Mouse (Mus musculus): ENCODE results near the gene Mau2. TPM values are rescaled to one million over a fixed set of nuclear protein-coding genes. Genes with fewer than 3 reads are reported as not detected.
"Not testable (repeated sequence)": the region's sequence is repeated elsewhere in the genome, so short reads cannot be mapped to it uniquely, and the experiment has no call there.

Mau2 gene
- polyA plus RNA-seq, 1 experiment from 2014 or later = 45.8 TPM

DNA sequence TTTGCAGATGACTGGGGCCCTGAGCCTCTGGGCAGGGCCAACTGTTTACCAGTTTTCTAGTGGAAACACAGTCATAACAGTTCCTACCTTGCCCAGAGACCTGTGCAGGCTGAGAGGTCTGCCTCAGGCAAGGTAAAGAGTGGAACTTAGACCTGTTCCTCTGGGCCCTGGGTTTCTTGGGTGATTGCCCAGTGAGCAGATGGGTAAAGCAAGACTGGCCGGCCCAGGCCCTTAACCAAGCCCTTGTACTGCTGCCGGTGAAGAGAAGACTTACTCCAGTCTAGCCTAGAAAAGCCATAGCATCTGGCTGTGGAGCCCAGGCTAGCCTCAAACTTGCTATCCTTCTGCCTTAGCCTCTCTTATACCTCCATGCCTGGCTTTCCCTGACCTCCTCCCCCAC, 39.4 kb upstream of the Mau2 start:
- H3K4me1 ChIP-seq (ENCODE audit: control insufficient read depth, insufficient read depth, low read length) = peaks cover 10% of the 10 kb centered on the region; the same call in 1 of the 2 replicates
- peaks cover 47% of the 10 kb centered on the region for H3K27me3 ChIP-seq (replicated peaks; ENCODE audit: control insufficient read depth, insufficient read depth, low read length)
- H3K4me2 ChIP-seq (ENCODE audit: low read depth, low read length) = no peak overlapping the region
- DNase-seq (ENCODE audit: low spot score) (no peak), ATAC-seq (ENCODE audit: low read depth) (no peak)
- H3K27ac ChIP-seq (replicated peaks; ENCODE audit: low read depth, low read length) = no peak overlapping the region
- no peaks in the 10 kb centered on the region for H3K36me3 ChIP-seq (ENCODE audit: control insufficient read depth, insufficient read depth, low read length)
- H3K9me3 ChIP-seq (ENCODE audit: control insufficient read depth, low read length) = no peaks in the 10 kb centered on the region
- H3K9ac ChIP-seq (ENCODE audit: low read depth, low read length) = no peak overlapping the region
- H3K4me3 ChIP-seq (ENCODE audit: low read depth, low read length) = no peak overlapping the region
- WGBS = 92% methylated on average over 2 of the region's 2 CpGs

DNA sequence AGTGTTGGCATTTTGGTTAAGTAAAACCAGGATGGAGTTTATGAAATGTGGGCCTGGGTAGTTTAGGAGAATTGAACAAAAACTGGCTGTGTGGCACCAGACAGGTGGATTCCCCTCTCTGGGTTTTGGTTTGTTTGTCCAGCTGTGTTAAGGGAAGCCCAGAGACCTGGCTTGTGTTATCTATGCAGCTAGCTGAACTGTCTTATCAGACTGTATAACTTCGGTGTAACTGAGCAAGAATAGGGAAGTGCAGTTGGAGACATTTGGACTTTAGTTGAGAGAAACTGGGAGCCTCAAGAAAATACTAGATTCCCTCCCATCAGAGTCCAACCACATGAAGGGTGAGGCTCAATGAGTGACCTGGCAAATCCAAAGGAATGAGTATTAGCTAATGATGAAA, 31.1 kb upstream of the Mau2 start:
- ATAC-seq (ENCODE audit: low read depth) (no peak), DNase-seq (ENCODE audit: low spot score) (no peak)
- WGBS = 90% methylated on average over 1 of the region's 1 CpGs
- Histone ChIP-seq H3K36me3 (ENCODE audit: control insufficient read depth, insufficient read depth, low read length) (peaks cover 33% of the 10 kb centered on the region), H3K4me2 (ENCODE audit: low read depth, low read length) (no peak overlapping the region), H3K4me1 (ENCODE audit: control insufficient read depth, insufficient read depth, low read length) (no peaks in the 10 kb centered on the region), H3K4me3 (ENCODE audit: low read depth, low read length) (no peak overlapping the region), H3K9me3 (ENCODE audit: control insufficient read depth, low read length) (no peaks in the 10 kb centered on the region), H3K27me3 (replicated peaks; ENCODE audit: control insufficient read depth, insufficient read depth, low read length) (no peaks in the 10 kb centered on the region), H3K9ac (ENCODE audit: low read depth, low read length) (no peak overlapping the region), H3K27ac (replicated peaks; ENCODE audit: low read depth, low read length) (no peak overlapping the region)

DNA sequence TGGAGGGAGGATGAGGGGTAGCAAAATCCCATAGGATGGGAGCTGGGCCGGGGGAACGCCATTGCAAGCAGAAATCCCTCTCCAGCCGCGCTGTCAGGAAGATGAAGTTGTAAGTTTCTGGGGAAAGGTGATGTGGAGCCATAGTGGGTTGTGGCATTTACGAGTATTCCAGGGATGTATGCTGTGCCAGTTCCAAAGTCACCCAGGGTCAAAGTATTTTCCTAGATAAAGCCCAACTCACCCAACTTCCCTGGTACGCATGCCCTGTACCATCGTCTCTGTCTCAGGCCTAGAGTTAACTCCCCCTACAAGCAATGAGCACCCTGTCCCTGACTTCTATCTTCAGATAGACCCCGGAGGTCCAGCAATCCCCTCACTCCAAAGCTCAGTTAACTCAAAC, 30.6 kb upstream of the Mau2 start:
- Histone ChIP-seq H3K4me3 (ENCODE audit: low read depth, low read length) (peak overlapping the region; percentile 19; the same call in 1 of the 2 replicates), H3K9me3 (ENCODE audit: control insufficient read depth, low read length) (no peaks in the 10 kb centered on the region), H3K27ac (replicated peaks; ENCODE audit: low read depth, low read length) (no peak overlapping the region), H3K4me1 (ENCODE audit: control insufficient read depth, insufficient read depth, low read length) (no peaks in the 10 kb centered on the region), H3K27me3 (replicated peaks; ENCODE audit: control insufficient read depth, insufficient read depth, low read length) (no peaks in the 10 kb centered on the region), H3K36me3 (ENCODE audit: control insufficient read depth, insufficient read depth, low read length) (peaks cover 38% of the 10 kb centered on the region), H3K9ac (ENCODE audit: low read depth, low read length) (0 out of 2 replicates have a peak overlapping the region, but pooled peaks have one; percentile 25), H3K4me2 (ENCODE audit: low read depth, low read length) (peak overlapping the region; percentile 49)
- no peak for DNase-seq (ENCODE audit: low spot score)
- no peak for ATAC-seq (ENCODE audit: low read depth)
- 66% methylated on average over 8 of the region's 8 CpGs for WGBS

DNA sequence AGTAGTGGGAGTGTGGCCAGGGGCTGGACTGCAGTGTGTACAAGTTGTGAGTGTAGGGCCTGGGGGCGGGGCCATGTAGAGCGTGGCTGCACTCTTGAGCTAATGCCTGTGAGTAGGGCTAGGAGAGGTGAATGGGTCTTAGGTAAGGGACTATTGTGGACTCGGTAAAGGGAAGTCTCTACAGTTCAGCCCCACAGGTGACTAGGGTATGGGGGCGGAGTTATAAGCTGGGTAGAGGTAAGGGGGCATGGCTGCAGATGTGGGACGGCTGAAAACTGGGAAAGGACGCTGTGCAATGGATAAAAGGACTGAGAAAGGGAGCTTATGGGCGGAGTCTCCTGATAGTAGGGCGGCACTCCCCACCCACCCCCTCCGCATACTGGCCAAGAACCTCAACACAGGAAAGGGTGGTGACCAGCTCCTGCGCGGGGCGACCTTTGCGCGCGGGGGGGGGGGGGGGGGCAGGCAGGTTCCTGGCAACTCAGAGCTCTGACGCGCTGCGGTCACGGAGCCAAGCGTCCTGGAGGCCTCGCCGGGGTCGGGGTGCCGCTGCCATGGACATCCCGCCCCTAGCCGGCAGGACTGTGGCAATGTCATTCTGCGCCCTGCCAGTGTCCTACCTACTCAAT, 30.0 kb upstream of the Mau2 start, which contains the start of gene Tm6sf2:
Tm6sf2 (plus strand) TSS at position 484 of the 629 bp plus-strand sequence.
- Histone ChIP-seq H3K4me2 (ENCODE audit: low read depth, low read length) (peak within 1 kb of the TSS; percentile 49), H3K4me1 (ENCODE audit: control insufficient read depth, insufficient read depth, low read length) (no peaks in the 10 kb centered on the region), H3K27me3 (replicated peaks; ENCODE audit: control insufficient read depth, insufficient read depth, low read length) (no peaks in the 10 kb centered on the region), H3K36me3 (ENCODE audit: control insufficient read depth, insufficient read depth, low read length) (peaks cover 42% of the 10 kb centered on the region), H3K9ac (ENCODE audit: low read depth, low read length) (peak within 1 kb of the TSS; percentile 25; the same call in 1 of the 2 replicates), H3K9me3 (ENCODE audit: control insufficient read depth, low read length) (no peaks in the 10 kb centered on the region), H3K4me3 (ENCODE audit: low read depth, low read length) (peak within 1 kb of the TSS; percentile 19), H3K27ac (replicated peaks; ENCODE audit: low read depth, low read length) (no peak within 1 kb of the TSS)
- WGBS = 16% methylated on average over 21 of the region's 27 CpGs
- DNase-seq (ENCODE audit: low spot score) (no peak), ATAC-seq (ENCODE audit: low read depth) (peak; percentile 53)

DNA sequence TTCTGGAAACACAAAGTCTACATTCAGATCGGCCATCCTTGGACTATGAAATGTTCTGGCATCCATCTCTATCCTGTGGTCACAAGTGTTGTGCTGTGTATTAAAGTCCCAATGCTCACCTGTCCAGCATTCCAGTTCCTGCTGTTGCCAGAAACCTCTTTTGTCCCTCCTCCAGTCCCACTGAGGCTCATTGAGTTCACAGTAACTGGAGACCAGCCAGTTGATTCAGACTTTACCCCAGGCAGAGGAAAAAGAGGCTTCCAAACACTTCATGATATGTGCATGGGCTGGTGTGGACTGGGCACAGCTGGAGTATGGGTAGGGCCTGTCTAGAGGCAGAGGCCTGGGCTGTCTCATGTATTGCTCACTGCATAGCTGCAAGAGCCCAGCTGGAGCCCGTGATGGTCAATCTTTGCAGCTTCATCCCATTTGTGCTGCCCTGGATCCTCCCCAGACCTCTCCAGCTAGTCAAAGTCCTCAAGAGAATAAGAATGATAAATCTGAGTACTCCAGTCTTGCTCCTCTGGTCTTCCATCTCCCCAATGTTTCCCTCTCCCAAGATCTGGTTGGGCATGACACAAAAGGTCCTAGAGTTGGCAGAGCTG, 29.4 kb upstream of the Mau2 start:
- no peak for ATAC-seq (ENCODE audit: low read depth)
- Histone ChIP-seq H3K27ac (replicated peaks; ENCODE audit: low read depth, low read length) (no peak overlapping the region), H3K4me3 (ENCODE audit: low read depth, low read length) (no peak overlapping the region), H3K4me1 (ENCODE audit: control insufficient read depth, insufficient read depth, low read length) (no peaks in the 10 kb centered on the region), H3K4me2 (ENCODE audit: low read depth, low read length) (no peak overlapping the region), H3K27me3 (replicated peaks; ENCODE audit: control insufficient read depth, insufficient read depth, low read length) (no peaks in the 10 kb centered on the region), H3K36me3 (ENCODE audit: control insufficient read depth, insufficient read depth, low read length) (peaks cover 49% of the 10 kb centered on the region), H3K9ac (ENCODE audit: low read depth, low read length) (no peak overlapping the region), H3K9me3 (ENCODE audit: control insufficient read depth, low read length) (no peaks in the 10 kb centered on the region)
- 84% methylated on average over 2 of the region's 2 CpGs for WGBS
- no peak for DNase-seq (ENCODE audit: low spot score)

DNA sequence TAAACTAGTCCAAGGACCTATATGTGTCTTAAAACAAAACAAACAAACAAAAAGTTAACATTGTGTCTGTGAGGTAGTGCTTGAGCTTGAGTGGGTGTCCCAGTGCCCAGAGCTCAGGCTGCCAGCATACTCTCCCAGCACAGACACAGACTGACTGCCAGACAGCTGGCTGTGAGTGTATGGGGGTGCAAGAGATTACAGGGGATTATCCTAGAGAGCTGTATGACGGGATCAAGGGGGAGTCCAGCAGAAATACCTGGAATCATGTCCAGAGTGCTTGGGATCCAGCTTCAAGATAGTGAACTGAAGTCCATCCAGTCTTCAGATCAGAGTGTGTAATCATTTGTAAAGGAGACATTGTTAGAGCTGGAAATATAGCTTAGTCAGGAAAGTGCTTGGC, 15.2 kb upstream of the Mau2 start:
- Histone ChIP-seq H3K36me3 (ENCODE audit: control insufficient read depth, insufficient read depth, low read length) (peaks cover 87% of the 10 kb centered on the region), H3K4me2 (ENCODE audit: low read depth, low read length) (no peak overlapping the region), H3K27ac (replicated peaks; ENCODE audit: low read depth, low read length) (no peak overlapping the region), H3K4me1 (ENCODE audit: control insufficient read depth, insufficient read depth, low read length) (no peaks in the 10 kb centered on the region), H3K9me3 (ENCODE audit: control insufficient read depth, low read length) (no peaks in the 10 kb centered on the region), H3K9ac (ENCODE audit: low read depth, low read length) (no peak overlapping the region), H3K4me3 (ENCODE audit: low read depth, low read length) (no peak overlapping the region), H3K27me3 (replicated peaks; ENCODE audit: control insufficient read depth, insufficient read depth, low read length) (no peaks in the 10 kb centered on the region)
- no peak for DNase-seq (ENCODE audit: low spot score)
- ATAC-seq (ENCODE audit: low read depth) = no peak
- WGBS = 74% methylated on average over 1 of the region's 1 CpGs

DNA sequence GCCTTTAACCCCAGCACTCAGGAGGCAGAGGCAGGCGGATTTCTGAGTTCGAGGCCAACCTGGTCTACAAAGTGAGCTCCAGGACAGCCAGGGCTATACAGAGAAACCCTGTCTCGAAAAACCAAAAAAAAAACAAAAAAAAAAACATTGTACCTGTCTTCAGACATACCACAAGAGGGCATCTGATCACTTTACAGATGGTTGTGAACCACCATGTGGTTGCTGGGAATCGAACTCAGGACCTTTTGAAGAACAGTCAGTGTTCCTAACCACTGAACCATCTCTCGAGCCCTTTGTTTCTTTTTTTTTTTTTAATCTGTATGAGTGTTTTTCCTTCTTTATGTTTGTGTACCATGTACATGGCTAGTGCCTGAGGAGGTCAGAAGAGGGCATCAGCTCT, 7.9 kb upstream of the Mau2 start:
- WGBS = 93% methylated on average over 5 of the region's 5 CpGs
- H3K9ac ChIP-seq (ENCODE audit: low read depth, low read length); H3K27me3 ChIP-seq (replicated peaks; ENCODE audit: control insufficient read depth, insufficient read depth, low read length); ATAC-seq (ENCODE audit: low read depth); H3K27ac ChIP-seq (replicated peaks; ENCODE audit: low read depth, low read length); H3K9me3 ChIP-seq (ENCODE audit: control insufficient read depth, low read length); H3K4me2 ChIP-seq (ENCODE audit: low read depth, low read length); H3K4me1 ChIP-seq (ENCODE audit: control insufficient read depth, insufficient read depth, low read length); DNase-seq (ENCODE audit: low spot score); H3K4me3 ChIP-seq (ENCODE audit: low read depth, low read length): not testable (repeated sequence)
- H3K36me3 ChIP-seq (ENCODE audit: control insufficient read depth, insufficient read depth, low read length) = peaks cover 67% of the 10 kb centered on the region

DNA sequence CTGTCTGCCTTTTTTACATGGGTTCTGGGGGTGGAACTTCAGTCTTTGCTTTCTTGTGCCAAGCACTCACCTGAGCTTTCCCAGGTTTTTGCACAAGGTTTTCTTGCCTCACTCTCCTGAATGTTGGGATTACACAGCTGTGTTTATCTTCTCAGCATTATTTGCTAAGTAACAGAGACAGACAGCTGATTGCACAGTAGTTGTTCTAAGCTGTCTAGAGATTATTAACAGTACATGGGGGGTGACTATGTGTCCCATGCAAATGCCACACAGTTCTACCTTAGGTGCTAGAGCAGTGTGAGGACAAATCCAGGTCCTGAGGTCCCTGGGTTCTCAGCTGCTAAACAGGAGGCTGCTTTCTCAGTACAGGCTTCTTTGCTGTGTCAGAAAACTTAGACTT, 7.1 kb upstream of the Mau2 start:
- H3K9ac ChIP-seq (ENCODE audit: low read depth, low read length) = no peak overlapping the region
- peaks cover 59% of the 10 kb centered on the region for H3K36me3 ChIP-seq (ENCODE audit: control insufficient read depth, insufficient read depth, low read length)
- H3K27me3 ChIP-seq (replicated peaks; ENCODE audit: control insufficient read depth, insufficient read depth, low read length) = no peaks in the 10 kb centered on the region
- H3K9me3 ChIP-seq (ENCODE audit: control insufficient read depth, low read length) = no peaks in the 10 kb centered on the region
- no peak overlapping the region for H3K4me3 ChIP-seq (ENCODE audit: low read depth, low read length)
- no peaks in the 10 kb centered on the region for H3K4me1 ChIP-seq (ENCODE audit: control insufficient read depth, insufficient read depth, low read length)
- no peak for ATAC-seq (ENCODE audit: low read depth)
- no peak overlapping the region for H3K4me2 ChIP-seq (ENCODE audit: low read depth, low read length)
- no peak for DNase-seq (ENCODE audit: low spot score)
- no peak overlapping the region for H3K27ac ChIP-seq (replicated peaks; ENCODE audit: low read depth, low read length)

DNA sequence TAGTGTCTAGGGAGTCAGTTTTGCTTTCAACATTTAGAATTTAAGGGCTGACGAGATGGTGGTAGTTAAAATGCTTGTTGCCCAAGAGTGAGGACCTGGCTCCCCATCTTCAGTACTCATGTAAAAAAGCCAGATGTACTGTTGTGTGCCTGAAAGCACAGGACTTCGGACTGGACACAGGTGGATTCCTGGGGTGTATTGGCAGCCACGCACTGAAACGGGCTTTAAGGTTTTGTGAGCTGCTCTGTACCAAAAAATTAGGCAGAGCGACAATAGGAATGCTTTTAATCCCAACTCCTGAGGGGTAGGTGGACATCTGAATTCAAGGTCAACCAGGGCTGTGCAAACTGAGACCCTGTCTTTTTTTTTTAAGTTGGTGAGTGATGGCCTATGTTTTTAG, 1.5 kb upstream of the Mau2 start:
- Histone ChIP-seq H3K9me3 (ENCODE audit: control insufficient read depth, low read length) (no peaks in the 10 kb centered on the region), H3K4me3 (ENCODE audit: low read depth, low read length) (peak overlapping the region; percentile 100), H3K27ac (replicated peaks; ENCODE audit: low read depth, low read length) (no peak overlapping the region), H3K4me1 (ENCODE audit: control insufficient read depth, insufficient read depth, low read length) (peaks cover 19% of the 10 kb centered on the region), H3K36me3 (ENCODE audit: control insufficient read depth, insufficient read depth, low read length) (peaks cover 13% of the 10 kb centered on the region), H3K4me2 (ENCODE audit: low read depth, low read length) (peak overlapping the region; percentile 94), H3K27me3 (replicated peaks; ENCODE audit: control insufficient read depth, insufficient read depth, low read length) (no peaks in the 10 kb centered on the region), H3K9ac (ENCODE audit: low read depth, low read length) (peak overlapping the region; percentile 98; the same call in 1 of the 2 replicates)
- DNase-seq (ENCODE audit: low spot score) = no peak
- 89% methylated on average over 5 of the region's 5 CpGs for WGBS
- ATAC-seq (ENCODE audit: low read depth) = no peak

Data from embryonic facial prominence, embryonic 14.5 days (tissue).